Mouse (Mus musculus) urinary bladder, postnatal 25 days (tissue): Measurements from ENCODE around the gene Golga2.

ENCODE experiments used
- DNase-seq: peaks from one replicate; pipeline ENCODE4 v3.0.0; 2022; ENCODE audit warnings: low spot score

The Golga2 gene

GRCm38 (mm10) chr2:32287334-32287840, at the start of gene Golga2:
Gene Golga2 (plus strand): TSS chr2:32287384.
- DNase-seq = no peak

GRCm38 (mm10) chr2:32237571-32237970, 49.6 kb upstream of the Golga2 start:
- no peak for DNase-seq

GRCm38 (mm10) chr2:32238708-32239435, 48.3 kb upstream of the Golga2 start:
- no peak for DNase-seq

GRCm38 (mm10) chr2:32240591-32240990, 46.6 kb upstream of the Golga2 start:
- no peak for DNase-seq

GRCm38 (mm10) chr2:32242986-32243385, 44.2 kb upstream of the Golga2 start:
- no peak for DNase-seq

- no peak for DNase-seq
These were observed 40.4 kb upstream of the Golga2 start for GRCm38 (mm10) chr2:32246741-32247140.

- DNase-seq = no peak
These were observed 38.5 kb upstream of the Golga2 start for GRCm38 (mm10) chr2:32248377-32249361.

GRCm38 (mm10) chr2:32251791-32252527, 35.2 kb upstream of the Golga2 start:
- DNase-seq = no peak

- DNase-seq = no peak
These were observed 34.5 kb upstream of the Golga2 start for GRCm38 (mm10) chr2:32252658-32253057.

GRCm38 (mm10) chr2:32253352-32253751, 33.8 kb upstream of the Golga2 start:
- DNase-seq = no peak

- DNase-seq = no peak
These were observed 32.6 kb upstream of the Golga2 start for GRCm38 (mm10) chr2:32254563-32254962.

- no peak for DNase-seq
These were observed 30.9 kb upstream of the Golga2 start for GRCm38 (mm10) chr2:32256273-32256672.

- DNase-seq = no peak
These were observed 28.2 kb upstream of the Golga2 start for GRCm38 (mm10) chr2:32258887-32259533.

GRCm38 (mm10) chr2:32259657-32260417, 27.3 kb upstream of the Golga2 start, which contains the start of gene Uck1:
Gene Uck1 (minus strand): TSS chr2:32260159.
- DNase-seq = peak; percentile 81

- DNase-seq = no peak
These were observed 26.5 kb upstream of the Golga2 start for GRCm38 (mm10) chr2:32260635-32261034.

- no peak for DNase-seq
These were observed 11.4 kb upstream of the Golga2 start for GRCm38 (mm10) chr2:32275823-32276222.

- no peak for DNase-seq
These were observed 4.9 kb upstream of the Golga2 start for GRCm38 (mm10) chr2:32282289-32282688.

GRCm38 (mm10) chr2:32282727-32283126, 4.5 kb upstream of the Golga2 start:
- DNase-seq = peak; percentile 32

GRCm38 (mm10) chr2:32283986-32284385, 3.2 kb upstream of the Golga2 start:
- DNase-seq = no peak

GRCm38 (mm10) chr2:32287923-32288367, 761 bp downstream of the Golga2 start, which contains the start of gene Swi5:
Gene Swi5 (minus strand): TSS chr2:32288075.
- peak; percentile 98 for DNase-seq
